Mouse (Mus musculus) thymus, postnatal 10 days (tissue): Measurements from ENCODE around the gene Mef2a.

Source experiments
- DNase-seq, 2 experiments: peaks; one replicate each; pipeline ENCODE4 v3.0.0; 2021; ENCODE audit warnings: low spot score in 2 of 2

Mef2a gene

GRCm38 (mm10) chr7:67246067-67246466 lies 126.6 kb downstream of the Mef2a start:
- DNase-seq = no peak

GRCm38 (mm10) chr7:67245255-67245654 lies 127.4 kb downstream of the Mef2a start:
- DNase-seq = no peak

GRCm38 (mm10) chr7:67243894-67244282 lies 128.8 kb downstream of the Mef2a start:
- no peak for DNase-seq

GRCm38 (mm10) chr7:67243121-67243893 lies 129.4 kb downstream of the Mef2a start:
- peak in 1 of 2 experiments; percentile 27 for DNase-seq

GRCm38 (mm10) chr7:67241969-67242368 lies 130.7 kb downstream of the Mef2a start:
- no peak for DNase-seq

GRCm38 (mm10) chr7:67237752-67238151 lies 134.9 kb downstream of the Mef2a start:
- DNase-seq = no peak

GRCm38 (mm10) chr7:67236351-67236750 lies 136.3 kb downstream of the Mef2a start:
- no peak for DNase-seq

- DNase-seq = peak in 1 of 2 experiments; percentile 2
Observed at GRCm38 (mm10) chr7:67234797-67235196, 137.9 kb downstream of the Mef2a start.

GRCm38 (mm10) chr7:67232504-67232903 lies 140.2 kb downstream of the Mef2a start:
- DNase-seq = peak in 1 of 2 experiments; percentile 3

- DNase-seq = no peak
Observed at GRCm38 (mm10) chr7:67230640-67231140, 142.0 kb downstream of the Mef2a start.

- DNase-seq = no peak
Observed at GRCm38 (mm10) chr7:67230221-67230620, 142.4 kb downstream of the Mef2a start.

- DNase-seq = no peak
Observed at GRCm38 (mm10) chr7:67229701-67230100, 143.0 kb downstream of the Mef2a start.

GRCm38 (mm10) chr7:67228891-67229602 lies 143.6 kb downstream of the Mef2a start:
- peak in 1 of 2 experiments; percentile 49 for DNase-seq

GRCm38 (mm10) chr7:67228390-67228789 lies 144.3 kb downstream of the Mef2a start:
- no peak for DNase-seq

GRCm38 (mm10) chr7:67227538-67227937 lies 145.1 kb downstream of the Mef2a start:
- no peak for DNase-seq

- no peak for DNase-seq
Observed at GRCm38 (mm10) chr7:67225943-67226625, 146.6 kb downstream of the Mef2a start.

GRCm38 (mm10) chr7:67222220-67222862 lies 150.3 kb downstream of the Mef2a start, which contains the start of gene Lysmd4:
TSS of gene Lysmd4 (plus strand) at chr7:67222544.
- DNase-seq = peak; percentile 91 to 95

- DNase-seq = peak; percentile 47 to 83
Observed at GRCm38 (mm10) chr7:67217025-67217424, 155.6 kb downstream of the Mef2a start.

GRCm38 (mm10) chr7:67216351-67216750 lies 156.3 kb downstream of the Mef2a start:
- DNase-seq = no peak

GRCm38 (mm10) chr7:67213589-67213988 lies 159.1 kb downstream of the Mef2a start:
- no peak for DNase-seq

GRCm38 (mm10) chr7:67211971-67212370 lies 160.7 kb downstream of the Mef2a start:
- DNase-seq = no peak

- no peak for DNase-seq
Observed at GRCm38 (mm10) chr7:67211341-67211740, 161.3 kb downstream of the Mef2a start.
